Mouse (Mus musculus) kidney, adult 2 months (tissue): ENCODE results near the gene Tnnt2.

ENCODE experiments used
- CTCF ChIP-seq: fragments of 200-500 bp; conservative IDR thresholded peaks from 2 replicates; pipeline ENCODE4 v1.5.1; 2011; ENCODE audit warnings: low read depth, mild to moderate bottlenecking, control low read depth, low read length, moderate library complexity, mixed read lengths; ENCODE audit not compliant: insufficient read depth, insufficient read length
- POLR2A ChIP-seq: fragments of 200-500 bp; IDR thresholded peaks from one replicate; pipeline ENCODE4 v1.6.1; 2011; ENCODE audit warnings: low read depth, low read length, control low read depth

- no peak for TF ChIP-seq CTCF
- TF ChIP-seq POLR2A = no peak
Observed at GRCm38 (mm10) chr1:135818481-135819086, 17.6 kb upstream of the Tnnt2 start, which contains the start of gene Lad1.
